Mouse (Mus musculus) CD8-positive naive resting alpha-beta T cell, adult 2 months (primary cell): ENCODE data around the gene Htr5a.

ENCODE experiments used
- DNase-seq, 2 experiments: peaks; one replicate each; pipeline ENCODE4 v3.0.0; 2022; ENCODE audit warnings: low read depth in 2 of 2, low spot score in 2 of 2

Gene Htr5a

DNA sequence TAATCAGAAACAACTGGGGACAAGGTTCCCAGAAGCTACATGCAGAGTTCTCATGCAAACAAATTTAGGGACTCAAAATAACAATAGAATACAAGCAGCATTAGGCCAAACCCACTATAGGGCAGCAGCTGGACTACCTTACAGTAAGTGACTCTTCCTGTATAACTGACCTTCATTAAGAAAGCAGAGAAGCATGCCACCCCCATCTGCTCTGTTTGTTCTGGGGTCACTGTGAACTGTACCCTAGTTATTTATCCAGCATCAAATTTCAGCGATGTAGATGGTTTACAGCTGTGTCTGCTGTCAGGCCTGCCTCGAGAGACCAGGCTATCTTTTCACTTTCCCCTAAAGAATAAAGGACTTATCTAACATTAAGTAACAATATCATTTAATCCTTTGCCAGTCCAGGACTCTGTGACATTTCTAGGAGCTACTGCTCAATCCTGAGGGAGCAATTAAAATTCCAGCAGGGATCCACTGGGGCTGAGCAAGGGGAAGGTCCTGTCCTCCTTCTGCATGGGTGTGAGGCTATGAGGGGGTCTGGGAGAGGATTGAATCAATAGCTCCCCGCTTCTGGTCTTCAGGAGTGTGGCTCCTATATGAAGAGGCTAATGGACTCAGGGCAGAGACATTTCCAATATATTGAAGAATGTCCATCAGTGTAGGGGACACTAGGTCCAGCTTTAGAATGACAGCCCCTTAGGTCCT is 38.5 kb downstream of the Htr5a start:
- DNase-seq: no peak

DNA sequence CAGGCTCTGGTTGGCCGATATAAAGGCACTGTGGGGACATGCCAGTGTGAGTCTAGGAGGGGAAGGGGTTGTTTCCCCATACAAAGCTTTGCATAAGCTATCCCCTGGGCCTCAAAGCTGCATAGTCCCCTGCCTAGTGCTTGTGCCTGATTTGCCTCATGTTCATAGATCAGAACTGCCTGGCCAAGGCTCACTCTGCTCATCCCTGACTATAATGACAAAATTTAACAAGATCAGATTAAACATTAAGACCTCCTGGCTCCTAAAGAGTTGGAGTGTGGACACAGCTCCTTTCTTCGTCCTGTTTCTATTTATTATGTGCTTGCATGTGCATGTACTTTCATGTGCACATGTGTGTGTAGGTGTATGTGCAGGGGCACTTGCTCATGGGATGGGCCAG is 39.3 kb downstream of the Htr5a start:
- DNase-seq: no peak

DNA sequence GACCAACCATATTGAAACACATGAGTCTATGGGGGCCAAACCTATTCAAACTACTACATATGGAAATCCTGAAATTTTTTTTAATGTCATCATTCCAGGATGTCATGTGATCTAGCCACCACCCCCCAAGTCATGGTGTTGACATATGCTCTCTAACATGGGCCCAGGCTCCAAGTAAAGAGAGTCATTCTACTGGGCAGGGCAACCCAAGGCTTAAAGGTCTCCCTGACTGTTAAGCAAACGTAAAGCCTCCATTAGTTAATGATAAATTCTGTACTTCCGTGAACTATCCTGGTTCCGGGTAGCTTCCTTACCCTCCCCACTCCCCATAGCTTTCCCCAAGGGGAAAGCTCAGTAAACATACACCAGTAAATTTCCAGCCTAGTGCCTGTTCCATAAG is 46.1 kb downstream of the Htr5a start:
- DNase-seq: no peak

DNA sequence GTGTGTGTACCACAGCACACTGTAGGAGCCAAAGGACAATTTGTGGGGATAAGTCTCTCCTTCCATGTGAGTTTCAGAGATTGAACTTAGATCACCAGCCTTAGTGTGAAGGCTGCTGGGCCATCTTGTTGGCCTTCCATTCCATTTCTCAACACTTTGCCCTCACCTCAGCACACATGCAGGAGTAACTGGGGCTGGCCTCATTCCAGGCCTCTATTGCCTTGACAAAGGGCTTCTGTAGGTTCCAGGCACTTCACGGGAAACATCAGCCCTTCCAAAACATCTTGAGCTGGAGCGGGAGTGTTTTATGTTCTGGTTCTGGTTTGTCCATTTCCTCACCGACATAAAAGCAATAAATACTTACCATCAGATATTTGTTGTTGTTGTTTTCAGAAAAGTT is 54.0 kb downstream of the Htr5a start:
- no peak for DNase-seq

DNA sequence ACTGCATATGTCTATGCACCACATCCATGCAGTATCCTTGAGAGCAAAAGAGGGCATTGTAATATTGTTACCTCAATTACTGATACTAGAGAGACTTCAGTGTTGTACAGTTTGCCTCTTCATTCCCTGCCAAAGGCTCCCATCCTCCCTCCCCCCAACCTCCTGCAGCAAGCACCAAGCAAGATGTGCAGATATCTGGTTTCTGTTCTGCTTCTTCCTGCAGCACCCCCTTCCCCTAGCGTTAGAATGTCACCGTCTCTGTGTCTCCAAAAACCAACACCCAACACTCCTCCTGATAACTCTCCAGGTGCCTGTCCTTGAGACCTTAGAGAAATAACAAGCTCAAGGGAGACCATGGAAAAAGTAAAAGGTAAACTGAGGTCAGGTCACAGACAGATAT is 57.8 kb downstream of the Htr5a start:
- DNase-seq: no peak

DNA sequence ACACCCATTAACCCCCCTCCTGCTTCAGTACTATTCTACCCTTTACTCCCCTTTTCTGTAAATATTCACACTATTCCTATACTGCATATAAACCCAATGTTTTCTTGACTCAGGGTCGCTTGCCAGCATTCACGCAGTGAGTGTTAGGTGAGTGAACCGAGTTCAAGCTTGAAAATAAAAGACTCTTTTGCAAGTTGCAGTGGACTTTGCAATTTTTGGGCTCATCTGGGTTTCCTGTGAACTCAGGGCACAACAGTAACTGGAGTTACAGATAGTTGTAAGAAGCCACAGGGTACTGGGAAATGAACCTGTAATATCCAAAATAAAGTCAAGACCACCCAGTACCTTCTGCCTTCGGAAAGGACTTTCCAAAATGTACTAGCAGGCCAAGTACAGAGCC is 58.2 kb downstream of the Htr5a start:
- DNase-seq: no peak
